Mouse (Mus musculus): ENCODE measurements around the gene Ube2h. TPM values are rescaled to one million over a fixed set of nuclear protein-coding genes. Genes with fewer than 3 reads are reported as not detected.

The Ube2h gene
- polyA plus RNA-seq, 1 experiment = 69.9 TPM

DNA sequence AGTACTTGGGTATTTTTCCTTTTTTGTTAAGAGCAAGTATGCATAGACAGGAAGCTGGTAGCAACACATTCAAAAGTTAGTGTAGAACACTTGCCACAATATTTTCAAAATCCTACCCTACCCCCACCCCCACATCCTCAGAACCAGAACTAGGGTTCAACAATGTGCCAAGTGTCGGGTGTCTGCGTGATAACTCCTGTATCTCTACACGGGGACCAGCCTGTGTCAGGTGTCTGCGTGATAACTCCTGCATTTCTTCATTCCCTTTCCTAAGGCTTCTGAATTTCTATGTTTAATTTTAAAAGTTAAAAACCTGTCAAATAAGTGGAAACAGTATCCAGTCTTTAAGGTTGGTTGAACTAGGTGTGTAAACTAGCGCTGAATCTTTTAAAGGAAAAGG, 58.4 kb downstream of the Ube2h start:
- DNase-seq = no peak
- Histone ChIP-seq H3K27me3 (ENCODE audit: control insufficient read depth, insufficient read depth, low read length) (no peaks in the 10 kb centered on the region), H3K4me3 (ENCODE audit: control insufficient read depth, insufficient read depth, low read length) (no peak overlapping the region), H3K4me1 (replicated peaks; ENCODE audit: control insufficient read depth, insufficient read depth, low read length) (no peaks in the 10 kb centered on the region), H3K36me3 (ENCODE audit: control insufficient read depth, insufficient read depth, low read length) (peaks cover 37% of the 10 kb centered on the region), H3K27ac (ENCODE audit: control insufficient read depth, insufficient read depth, low read length) (no peak overlapping the region)
- TF ChIP-seq CTCF (IDR thresholded peaks at IDR 0.05; ENCODE audit: borderline replicate concordance, control insufficient read depth, extremely low read depth, insufficient read depth, low read length, poor library complexity) (no peak), POLR2A (IDR thresholded peaks at IDR 0.05; ENCODE audit: control insufficient read depth, extremely low read depth, insufficient read depth, low read length, poor library complexity) (no peak)
- WGBS = 92% methylated on average over 5 of the region's 5 CpGs

- H3K27me3 ChIP-seq (ENCODE audit: control insufficient read depth, insufficient read depth, low read length) = no peaks in the 10 kb centered on the region
- WGBS = 98% methylated on average over 5 of the region's 5 CpGs
- H3K27ac ChIP-seq (ENCODE audit: control insufficient read depth, insufficient read depth, low read length) = no peak overlapping the region
- no peaks in the 10 kb centered on the region for H3K4me1 ChIP-seq (replicated peaks; ENCODE audit: control insufficient read depth, insufficient read depth, low read length)
- DNase-seq = no peak
- no peak overlapping the region for H3K4me3 ChIP-seq (ENCODE audit: control insufficient read depth, insufficient read depth, low read length)
- peaks cover 37% of the 10 kb centered on the region for H3K36me3 ChIP-seq (ENCODE audit: control insufficient read depth, insufficient read depth, low read length)
- TF ChIP-seq CTCF (IDR thresholded peaks at IDR 0.05; ENCODE audit: borderline replicate concordance, control insufficient read depth, extremely low read depth, insufficient read depth, low read length, poor library complexity) = no peak
- no peak for TF ChIP-seq POLR2A (IDR thresholded peaks at IDR 0.05; ENCODE audit: control insufficient read depth, extremely low read depth, insufficient read depth, low read length, poor library complexity)
Measured at GRCm38 (mm10) chr6:30245397-30245796, 58.9 kb downstream of the Ube2h start.

DNA sequence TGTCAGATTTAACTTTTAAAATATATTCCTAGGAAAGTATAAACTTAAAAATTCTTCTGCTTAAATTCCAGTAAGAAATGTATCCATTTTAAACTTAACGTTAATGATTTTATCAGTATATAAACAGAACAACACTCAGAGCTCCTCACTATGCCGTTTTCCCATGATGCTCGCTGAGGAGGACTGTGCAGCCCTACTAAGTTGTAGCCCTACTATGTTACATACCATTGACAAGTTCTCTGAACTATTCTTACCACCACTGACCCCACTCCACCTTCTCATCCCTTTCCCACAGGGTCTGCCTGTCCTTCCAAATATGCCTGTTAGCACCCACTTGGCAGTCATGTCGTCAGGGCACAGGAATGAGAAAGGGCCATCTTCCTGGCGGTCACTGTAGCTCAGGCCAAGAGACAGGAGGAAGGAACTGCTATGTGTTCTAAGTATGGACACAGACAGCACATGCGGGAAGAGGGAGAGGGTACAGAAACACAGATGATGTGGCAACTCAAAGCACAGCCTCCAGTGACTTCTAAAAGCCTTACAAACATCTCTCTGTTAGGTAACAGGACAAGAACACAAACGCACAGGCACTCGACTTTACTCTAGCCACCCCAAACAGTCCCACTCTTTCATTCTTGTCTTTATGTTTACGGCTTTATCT, 60.9 kb downstream of the Ube2h start:
- 94% methylated on average over 9 of the region's 9 CpGs for WGBS
- Histone ChIP-seq H3K27me3 (ENCODE audit: control insufficient read depth, insufficient read depth, low read length) (no peaks in the 10 kb centered on the region), H3K4me3 (ENCODE audit: control insufficient read depth, insufficient read depth, low read length) (no peak overlapping the region), H3K4me1 (replicated peaks; ENCODE audit: control insufficient read depth, insufficient read depth, low read length) (no peaks in the 10 kb centered on the region), H3K36me3 (ENCODE audit: control insufficient read depth, insufficient read depth, low read length) (peaks cover 43% of the 10 kb centered on the region), H3K27ac (ENCODE audit: control insufficient read depth, insufficient read depth, low read length) (no peak overlapping the region)
- no peak for DNase-seq
- TF ChIP-seq POLR2A (IDR thresholded peaks at IDR 0.05; ENCODE audit: control insufficient read depth, extremely low read depth, insufficient read depth, low read length, poor library complexity) (no peak), CTCF (IDR thresholded peaks at IDR 0.05; ENCODE audit: borderline replicate concordance, control insufficient read depth, extremely low read depth, insufficient read depth, low read length, poor library complexity) (no peak)

DNA sequence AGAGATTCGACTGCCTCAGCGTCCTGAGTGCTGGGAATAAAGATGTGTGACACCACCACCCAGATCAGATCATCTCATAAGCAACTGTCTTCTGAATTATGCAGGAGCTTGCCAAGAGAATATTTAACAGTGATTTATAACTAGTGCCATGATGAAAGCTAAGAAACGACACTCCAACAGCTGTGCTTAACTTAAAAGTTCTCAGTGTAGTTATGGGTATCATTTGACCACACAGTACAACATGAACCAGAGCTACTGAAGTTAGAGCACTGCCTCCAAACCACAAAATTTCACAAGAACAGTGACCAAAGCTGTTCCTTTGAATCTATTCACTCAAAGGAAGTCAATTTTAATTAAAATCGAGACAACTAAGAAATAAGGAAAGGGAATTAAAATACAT, 61.4 kb downstream of the Ube2h start:
- Histone ChIP-seq H3K4me1 (replicated peaks; ENCODE audit: control insufficient read depth, insufficient read depth, low read length) (no peaks in the 10 kb centered on the region), H3K27me3 (ENCODE audit: control insufficient read depth, insufficient read depth, low read length) (no peaks in the 10 kb centered on the region), H3K27ac (ENCODE audit: control insufficient read depth, insufficient read depth, low read length) (no peak overlapping the region), H3K4me3 (ENCODE audit: control insufficient read depth, insufficient read depth, low read length) (no peak overlapping the region), H3K36me3 (ENCODE audit: control insufficient read depth, insufficient read depth, low read length) (peaks cover 39% of the 10 kb centered on the region)
- WGBS = 56% methylated on average over 4 of the region's 4 CpGs
- TF ChIP-seq CTCF (IDR thresholded peaks at IDR 0.05; ENCODE audit: borderline replicate concordance, control insufficient read depth, extremely low read depth, insufficient read depth, low read length, poor library complexity) (no peak), POLR2A (IDR thresholded peaks at IDR 0.05; ENCODE audit: control insufficient read depth, extremely low read depth, insufficient read depth, low read length, poor library complexity) (no peak)
- DNase-seq = no peak

- Histone ChIP-seq H3K36me3 (ENCODE audit: control insufficient read depth, insufficient read depth, low read length) (peaks cover 45% of the 10 kb centered on the region), H3K27ac (ENCODE audit: control insufficient read depth, insufficient read depth, low read length) (no peak overlapping the region), H3K4me3 (ENCODE audit: control insufficient read depth, insufficient read depth, low read length) (no peak overlapping the region), H3K27me3 (ENCODE audit: control insufficient read depth, insufficient read depth, low read length) (no peaks in the 10 kb centered on the region), H3K4me1 (replicated peaks; ENCODE audit: control insufficient read depth, insufficient read depth, low read length) (no peaks in the 10 kb centered on the region)
- no peak for TF ChIP-seq CTCF (IDR thresholded peaks at IDR 0.05; ENCODE audit: borderline replicate concordance, control insufficient read depth, extremely low read depth, insufficient read depth, low read length, poor library complexity)
- TF ChIP-seq POLR2A (IDR thresholded peaks at IDR 0.05; ENCODE audit: control insufficient read depth, extremely low read depth, insufficient read depth, low read length, poor library complexity) = no peak
- no peak for DNase-seq
- WGBS = 94% methylated on average over 7 of the region's 7 CpGs
Measured at GRCm38 (mm10) chr6:30240105-30240504, 64.2 kb downstream of the Ube2h start.

GRCm38 (mm10) chr6:30239207-30239606, 65.1 kb downstream of the Ube2h start:
- no peaks in the 10 kb centered on the region for H3K4me1 ChIP-seq (replicated peaks; ENCODE audit: control insufficient read depth, insufficient read depth, low read length)
- no peak overlapping the region for H3K4me3 ChIP-seq (ENCODE audit: control insufficient read depth, insufficient read depth, low read length)
- H3K27ac ChIP-seq (ENCODE audit: control insufficient read depth, insufficient read depth, low read length) = no peak overlapping the region
- no peak for DNase-seq
- H3K36me3 ChIP-seq (ENCODE audit: control insufficient read depth, insufficient read depth, low read length) = peaks cover 46% of the 10 kb centered on the region
- TF ChIP-seq POLR2A (IDR thresholded peaks at IDR 0.05; ENCODE audit: control insufficient read depth, extremely low read depth, insufficient read depth, low read length, poor library complexity) = no peak
- no peak for TF ChIP-seq CTCF (IDR thresholded peaks at IDR 0.05; ENCODE audit: borderline replicate concordance, control insufficient read depth, extremely low read depth, insufficient read depth, low read length, poor library complexity)
- H3K27me3 ChIP-seq (ENCODE audit: control insufficient read depth, insufficient read depth, low read length) = no peaks in the 10 kb centered on the region
- WGBS = 78% methylated on average over 6 of the region's 6 CpGs

DNA sequence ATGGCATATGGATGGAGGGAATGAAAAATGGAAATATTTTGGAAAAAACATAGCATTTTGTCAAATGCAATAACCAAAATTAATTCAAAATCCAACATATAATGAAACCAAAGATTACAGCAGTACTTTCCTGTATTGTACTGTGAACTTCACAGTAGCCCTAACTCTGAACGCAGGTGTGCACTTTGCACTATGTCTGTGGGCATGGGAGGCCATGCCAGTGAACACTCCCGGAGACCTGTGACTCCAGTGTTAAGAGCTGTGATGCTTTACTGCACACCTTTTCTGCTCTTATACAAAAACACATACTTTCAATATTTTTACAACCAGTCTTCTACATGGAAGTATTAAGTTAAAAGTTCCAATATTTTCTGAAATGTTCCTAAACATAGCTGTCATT, 66.3 kb downstream of the Ube2h start:
- Histone ChIP-seq H3K27ac (ENCODE audit: control insufficient read depth, insufficient read depth, low read length) (no peak overlapping the region), H3K4me1 (replicated peaks; ENCODE audit: control insufficient read depth, insufficient read depth, low read length) (no peaks in the 10 kb centered on the region), H3K27me3 (ENCODE audit: control insufficient read depth, insufficient read depth, low read length) (no peaks in the 10 kb centered on the region), H3K4me3 (ENCODE audit: control insufficient read depth, insufficient read depth, low read length) (no peak overlapping the region), H3K36me3 (ENCODE audit: control insufficient read depth, insufficient read depth, low read length) (peaks cover 48% of the 10 kb centered on the region)
- DNase-seq = no peak
- 96% methylated on average over 2 of the region's 2 CpGs for WGBS
- TF ChIP-seq POLR2A (IDR thresholded peaks at IDR 0.05; ENCODE audit: control insufficient read depth, extremely low read depth, insufficient read depth, low read length, poor library complexity) = no peak
- TF ChIP-seq CTCF (IDR thresholded peaks at IDR 0.05; ENCODE audit: borderline replicate concordance, control insufficient read depth, extremely low read depth, insufficient read depth, low read length, poor library complexity) = no peak

All from thymus, adult 2 months (tissue).